Mouse (Mus musculus) intestine, embryonic 16.5 days (tissue): Measurements from ENCODE around the gene Cdkl4. TPM values are rescaled to one million over a fixed set of nuclear protein-coding genes. Genes with fewer than 3 reads are reported as not detected.

Source experiments
- ATAC-seq: fragments of 200-750 bp; cut with Nextera tagmentation; 2 replicates; pipeline ENCODE4 v1.8.0; 2017; ENCODE audit warnings: moderate TSS enrichment, moderate library complexity
- H3K27ac ChIP-seq: fragments of 300-500 bp; sonication (generic); 2 replicates; pipeline ENCODE4 v1.5.1; 2014; ENCODE audit warnings: mild to moderate bottlenecking, low read length
- H3K27me3 ChIP-seq: fragments of 300-500 bp; sonication (generic); replicated peaks from 2 replicates; pipeline ENCODE4 v1.6.1; 2014; ENCODE audit warnings: low read length, control low read depth, mixed read lengths; ENCODE audit not compliant: control insufficient read depth, insufficient read depth
- H3K36me3 ChIP-seq: fragments of 300-500 bp; sonication (generic); 2 replicates; pipeline ENCODE4 v1.6.1; 2014; ENCODE audit warnings: low read length, control low read depth; ENCODE audit not compliant: control insufficient read depth, insufficient read depth
- H3K4me1 ChIP-seq: fragments of 300-500 bp; sonication (generic); 2 replicates; pipeline ENCODE4 v1.6.1; 2014; ENCODE audit warnings: low read length, control low read depth, mixed read lengths; ENCODE audit not compliant: control insufficient read depth, insufficient read depth
- H3K4me2 ChIP-seq: fragments of 300-500 bp; sonication (generic); 2 replicates; pipeline ENCODE4 v1.6.1; 2014; ENCODE audit warnings: low read depth, low read length, control low read depth
- H3K4me3 ChIP-seq: fragments of 300-500 bp; sonication (generic); 2 replicates; pipeline ENCODE4 v1.5.1; 2014; ENCODE audit warnings: mild to moderate bottlenecking, low read length
- H3K9ac ChIP-seq: fragments of 300-500 bp; sonication (generic); 2 replicates; pipeline ENCODE4 v1.6.1; 2014; ENCODE audit warnings: low read depth, low read length
- H3K9me3 ChIP-seq: fragments of 300-500 bp; sonication (generic); 2 replicates; pipeline ENCODE4 v1.6.1; 2016; ENCODE audit warnings: low read length, control low read depth; ENCODE audit not compliant: control insufficient read depth
- WGBS: fragments of 180-500 bp; shearing (Covaris S2); extraction: QIAGEN DNeasy Blood & Tissue Kit; methylation state at CpG from one replicate; pipeline ENCODE4 v1.1.7; 2014; 5-methylcytosine and 5-hydroxymethylcytosine counted together
- polyA plus RNA-seq: library from polyadenylated mRNA; unstranded; fragments of >200 nt; fragmentation: Nextera tagmentation; extraction: Ambion mirVana; gene quantifications from 2 replicates; pipeline ENCODE4 v1.2.1, GENCODE M21; 2015

Cdkl4 gene
- polyA plus RNA-seq, 1 experiment from 2014 or later, result 0.46 TPM

DNA sequence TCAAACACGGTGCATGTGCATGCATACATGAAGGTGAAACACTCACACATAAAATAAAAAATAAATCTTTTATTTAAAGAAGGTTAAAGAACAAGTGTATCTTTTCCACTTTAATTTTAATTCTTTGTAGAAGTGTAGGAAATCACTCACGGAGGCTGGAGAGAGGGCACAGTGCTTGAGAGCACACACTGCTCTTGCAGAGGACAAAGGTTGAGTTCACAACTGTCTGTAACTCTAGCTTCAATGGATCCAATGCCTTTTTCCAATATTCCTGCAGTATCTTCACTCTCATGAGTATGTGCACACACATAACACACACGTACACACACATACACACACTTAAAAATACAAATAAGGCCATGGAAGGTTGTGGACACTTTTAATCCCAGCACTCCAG, 67.2 kb downstream of the Cdkl4 start:
- Histone ChIP-seq H3K4me1 (0 out of 2 replicates have a peak, but pooled peaks cover 2% of the 10 kb centered on the region), H3K9ac (no peak overlapping the region), H3K4me3 (no peak overlapping the region), H3K9me3 (no peaks in the 10 kb centered on the region), H3K27ac (no peak overlapping the region), H3K36me3 (no peaks in the 10 kb centered on the region), H3K27me3 (no peaks in the 10 kb centered on the region), H3K4me2 (no peak overlapping the region)
- 69% methylated on average over 3 of the region's 3 CpGs for WGBS
- 0 out of 2 replicates have a peak, but pooled peaks have one; percentile 51 for ATAC-seq

DNA sequence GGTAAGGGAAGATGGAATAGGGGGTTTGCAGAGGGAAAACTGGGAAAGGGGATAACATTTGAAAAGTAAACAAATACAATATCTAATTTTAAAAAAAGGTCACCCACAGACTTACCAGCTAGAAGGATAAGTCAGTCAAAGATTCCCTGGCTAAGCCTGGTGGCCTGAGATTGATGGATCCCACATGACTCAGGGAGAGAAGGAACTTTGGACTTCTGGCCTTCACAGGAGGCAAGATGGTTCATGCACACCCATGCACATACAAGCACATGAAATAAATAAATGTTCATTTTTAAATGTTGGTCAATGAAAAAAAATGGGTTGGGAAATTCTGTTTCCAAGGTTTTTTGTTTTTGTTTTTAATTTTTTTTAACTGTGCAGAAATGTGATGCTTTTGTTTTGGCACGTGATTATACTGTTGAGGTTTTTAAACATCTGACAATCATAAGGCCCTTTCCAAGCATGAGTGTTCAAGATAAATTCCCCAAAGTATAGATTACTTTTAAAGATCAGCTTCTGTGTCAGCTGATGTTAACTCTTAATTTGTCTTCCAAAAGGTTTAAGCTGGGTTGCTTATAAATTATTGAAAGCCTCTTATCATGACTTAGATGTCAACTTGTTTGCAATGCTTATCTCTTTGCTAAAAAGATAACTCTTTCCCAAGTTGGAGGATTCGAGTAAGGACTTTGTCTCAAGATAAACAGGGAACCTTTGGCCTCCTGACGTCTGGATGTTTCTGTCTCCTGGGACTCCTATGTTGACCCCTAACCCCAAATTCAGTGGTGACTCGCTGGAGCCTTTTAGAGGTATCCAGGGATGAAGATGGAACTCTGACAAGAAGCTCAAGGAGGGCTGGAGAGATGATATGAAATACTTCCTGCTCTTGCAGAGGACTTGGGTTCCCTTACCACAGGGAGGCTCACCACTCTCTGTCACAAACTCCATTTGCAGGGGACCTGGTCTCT, 67.8 kb downstream of the Cdkl4 start:
- Histone ChIP-seq H3K27me3 (no peaks in the 10 kb centered on the region), H3K4me3 (no peak overlapping the region), H3K9me3 (no peaks in the 10 kb centered on the region), H3K4me2 (no peak overlapping the region), H3K36me3 (no peaks in the 10 kb centered on the region), H3K9ac (no peak overlapping the region), H3K27ac (no peak overlapping the region), H3K4me1 (0 out of 2 replicates have a peak, but pooled peaks cover 2% of the 10 kb centered on the region)
- WGBS, result 17% methylated on average over 4 of the region's 4 CpGs
- peak; percentile 73 for ATAC-seq

GRCm38 (mm10) chr17:80505766-80506165, 71.8 kb downstream of the Cdkl4 start:
- 0 out of 2 replicates have a peak, but pooled peaks cover 2% of the 10 kb centered on the region for H3K4me1 ChIP-seq
- no peak overlapping the region for H3K27ac ChIP-seq
- 79% methylated on average over 6 of the region's 6 CpGs for WGBS
- no peak overlapping the region for H3K4me2 ChIP-seq
- no peaks in the 10 kb centered on the region for H3K36me3 ChIP-seq
- no peak overlapping the region for H3K4me3 ChIP-seq
- ATAC-seq, result no peak
- no peaks in the 10 kb centered on the region for H3K27me3 ChIP-seq
- H3K9ac ChIP-seq, result no peak overlapping the region
- H3K9me3 ChIP-seq, result no peaks in the 10 kb centered on the region

DNA sequence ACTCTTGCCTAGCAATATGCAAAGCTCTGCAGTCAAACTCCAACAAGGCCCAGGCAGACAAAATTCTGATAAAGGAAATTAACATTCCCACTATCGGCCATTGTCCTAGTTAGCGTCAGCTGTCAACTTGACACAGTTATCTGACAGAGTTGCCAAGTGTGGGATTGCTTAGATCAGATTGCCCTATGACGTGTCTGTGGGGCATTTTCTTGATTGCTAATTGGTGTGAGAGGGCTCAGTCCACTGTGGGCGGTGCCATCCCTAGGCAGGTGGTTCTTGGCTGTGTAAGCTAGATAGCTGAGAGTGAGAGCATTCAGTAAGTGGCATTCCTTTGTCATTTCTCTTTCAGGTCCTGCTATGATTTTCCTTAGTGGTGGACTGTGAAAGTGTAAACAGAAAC, 72.3 kb downstream of the Cdkl4 start:
- Histone ChIP-seq H3K9ac (no peak overlapping the region), H3K36me3 (no peaks in the 10 kb centered on the region), H3K4me2 (no peak overlapping the region), H3K9me3 (no peaks in the 10 kb centered on the region), H3K27me3 (no peaks in the 10 kb centered on the region), H3K27ac (no peak overlapping the region), H3K4me1 (0 out of 2 replicates have a peak, but pooled peaks cover 2% of the 10 kb centered on the region), H3K4me3 (no peak overlapping the region)
- WGBS, result 87% methylated on average over 4 of the region's 4 CpGs
- ATAC-seq, result no peak

DNA sequence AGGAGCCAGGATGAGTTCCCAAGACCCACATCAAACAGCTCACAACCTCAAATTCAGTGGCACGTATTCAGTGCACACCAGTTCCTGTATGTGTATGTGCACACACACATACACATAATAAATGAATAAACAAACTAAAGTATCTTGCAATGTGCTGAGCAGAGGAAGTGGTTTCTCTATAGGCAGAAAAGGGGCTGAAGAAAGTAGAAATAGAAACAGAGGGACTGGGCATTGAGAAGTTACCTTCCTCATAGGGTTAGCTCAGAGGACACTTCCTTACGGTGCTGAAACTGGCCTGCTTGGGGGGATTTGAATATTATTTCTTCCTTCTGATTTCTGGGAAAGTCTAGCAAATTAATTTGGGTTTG, 75.8 kb downstream of the Cdkl4 start:
- no peaks in the 10 kb centered on the region for H3K27me3 ChIP-seq
- ATAC-seq, result no peak

GRCm38 (mm10) chr17:80501037-80501804, 76.4 kb downstream of the Cdkl4 start:
- Histone ChIP-seq H3K36me3 (no peaks in the 10 kb centered on the region), H3K4me3 (no peak overlapping the region), H3K4me2 (no peak overlapping the region), H3K27ac (no peak overlapping the region), H3K4me1 (no peaks in the 10 kb centered on the region), H3K9ac (no peak overlapping the region), H3K27me3 (no peaks in the 10 kb centered on the region), H3K9me3 (no peaks in the 10 kb centered on the region)
- no peak for ATAC-seq
- WGBS, result 69% methylated on average over 5 of the region's 5 CpGs

More for the DNA sequence above, 75.8 kb downstream of the Cdkl4 start:
- Histone ChIP-seq H3K36me3 (no peaks in the 10 kb centered on the region), H3K4me3 (no peak overlapping the region), H3K9ac (no peak overlapping the region), H3K27ac (no peak overlapping the region), H3K4me1 (no peaks in the 10 kb centered on the region), H3K9me3 (no peaks in the 10 kb centered on the region), H3K4me2 (no peak overlapping the region)
- 70% methylated on average over 2 of the region's 2 CpGs for WGBS

- Histone ChIP-seq H3K4me2 (no peak overlapping the region), H3K27ac (no peak overlapping the region), H3K9ac (no peak overlapping the region), H3K36me3 (no peaks in the 10 kb centered on the region), H3K4me1 (no peaks in the 10 kb centered on the region), H3K27me3 (no peaks in the 10 kb centered on the region), H3K4me3 (no peak overlapping the region), H3K9me3 (no peaks in the 10 kb centered on the region)
- WGBS, result 82% methylated on average over 4 of the region's 4 CpGs
- no peak for ATAC-seq
These were observed 77.6 kb downstream of the Cdkl4 start for GRCm38 (mm10) chr17:80500025-80500424.

DNA sequence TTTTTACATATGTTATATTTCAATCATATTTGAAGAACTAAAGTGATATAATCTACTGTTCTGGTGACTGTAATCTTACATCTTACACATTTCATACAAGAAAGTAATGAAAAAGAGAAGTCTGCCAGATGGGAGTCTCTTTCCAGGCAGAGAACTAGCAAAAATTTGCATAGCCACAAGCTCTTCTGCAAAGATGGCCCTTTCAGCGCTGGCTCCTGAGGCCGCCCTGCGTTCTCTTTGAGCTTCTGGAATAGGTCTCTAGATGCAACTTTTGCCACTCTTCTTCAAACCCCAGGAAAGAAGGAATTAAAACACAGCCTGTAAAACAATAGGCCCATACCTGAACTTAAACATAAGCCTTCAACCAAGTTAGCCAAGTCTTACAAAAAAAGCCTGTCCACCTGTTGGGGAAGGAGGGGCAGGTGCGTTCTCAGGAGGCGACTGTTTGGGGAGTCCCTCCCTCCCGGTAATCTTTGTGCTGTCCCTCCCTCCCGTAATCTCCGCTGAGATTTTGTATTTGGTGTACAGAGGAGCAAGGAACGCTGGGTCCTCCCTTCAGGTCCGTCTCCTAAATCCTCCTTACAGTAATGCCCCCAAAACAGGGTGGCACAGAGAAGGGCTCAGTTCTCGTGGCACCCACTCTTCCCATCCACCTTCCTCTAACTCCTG, 78.9 kb downstream of the Cdkl4 start:
- Histone ChIP-seq H3K36me3 (no peaks in the 10 kb centered on the region), H3K4me2 (no peak overlapping the region), H3K9me3 (no peaks in the 10 kb centered on the region), H3K4me3 (no peak overlapping the region), H3K27ac (no peak overlapping the region), H3K9ac (no peak overlapping the region), H3K4me1 (no peaks in the 10 kb centered on the region), H3K27me3 (no peaks in the 10 kb centered on the region)
- ATAC-seq, result no peak
- 60% methylated on average over 11 of the region's 11 CpGs for WGBS

DNA sequence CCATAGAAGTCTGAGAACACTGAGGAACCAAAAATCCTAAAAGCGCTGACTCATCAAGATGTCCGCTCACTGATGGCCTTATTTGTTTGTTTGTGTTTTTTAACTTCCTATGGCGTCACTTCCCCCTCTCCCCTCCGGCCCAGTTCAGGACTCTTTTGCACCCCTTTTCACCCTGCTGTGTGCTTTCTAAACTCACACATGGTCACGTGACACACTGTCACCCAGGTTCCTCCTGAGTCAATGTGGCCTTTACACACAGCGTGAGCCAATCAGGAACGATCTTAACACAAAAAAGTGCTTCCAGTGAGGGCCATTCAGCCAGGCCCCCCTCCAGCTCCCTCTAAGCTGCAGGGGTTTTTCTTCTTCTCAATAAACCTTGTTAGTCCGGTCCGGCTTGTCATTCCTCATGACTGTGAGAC, 80.4 kb downstream of the Cdkl4 start:
- Histone ChIP-seq H3K4me3 (no peak overlapping the region), H3K27ac (no peak overlapping the region), H3K4me1 (no peaks in the 10 kb centered on the region), H3K36me3 (no peaks in the 10 kb centered on the region), H3K4me2 (no peak overlapping the region), H3K9me3 (no peaks in the 10 kb centered on the region), H3K27me3 (no peaks in the 10 kb centered on the region), H3K9ac (no peak overlapping the region)
- ATAC-seq, result no peak
- WGBS, result 74% methylated on average over 9 of the region's 9 CpGs
